Mouse (Mus musculus) embryonic facial prominence, embryonic 12.5 days (tissue): ENCODE measurements around the gene Ano8. TPM values are rescaled to one million over a fixed set of nuclear protein-coding genes. Genes with fewer than 3 reads are reported as not detected.
A peak's percentile ranks its signal among the peaks of the same experiment; 100 is the strongest.

Source experiments
- ATAC-seq: fragments of 200-750 bp; cut with Nextera tagmentation; 2 replicates; pipeline ENCODE4 v1.8.0; 2017; ENCODE audit not compliant: insufficient number of reproducible peaks, insufficient read depth, low FRiP score, low TSS enrichment
- H3K27ac ChIP-seq: fragments of 300-500 bp; sonication (generic); 2 replicates; pipeline ENCODE4 v1.5.1; 2016; ENCODE audit warnings: mild to moderate bottlenecking
- H3K27me3 ChIP-seq: fragments of 300-500 bp; sonication (generic); 2 replicates; pipeline ENCODE4 v1.6.1; 2016; ENCODE audit warnings: mild to moderate bottlenecking, moderate library complexity
- H3K36me3 ChIP-seq: fragments of 300-500 bp; sonication (generic); 2 replicates; pipeline ENCODE4 v1.6.1; 2016; ENCODE audit warnings: mild to moderate bottlenecking
- H3K4me1 ChIP-seq: fragments of 300-500 bp; sonication (generic); 2 replicates; pipeline ENCODE4 v1.6.1; 2016
- H3K4me2 ChIP-seq: fragments of 300-500 bp; sonication (generic); replicated peaks from 2 replicates; pipeline ENCODE4 v1.6.1; 2016; ENCODE audit warnings: mild to moderate bottlenecking, moderate library complexity
- H3K4me3 ChIP-seq: fragments of 300-500 bp; sonication (generic); 2 replicates; pipeline ENCODE4 v1.5.1; 2016; ENCODE audit warnings: mild to moderate bottlenecking
- H3K9ac ChIP-seq: fragments of 300-500 bp; sonication (generic); 2 replicates; pipeline ENCODE4 v1.6.1; 2016; ENCODE audit warnings: mild to moderate bottlenecking, moderate library complexity
- H3K9me3 ChIP-seq: fragments of 300-500 bp; sonication (generic); 2 replicates; pipeline ENCODE4 v1.6.1; 2016; ENCODE audit warnings: mild to moderate bottlenecking, moderate library complexity
- WGBS: fragments of 180-500 bp; shearing (Covaris S2); methylation state at CpG from one replicate; pipeline ENCODE4 v1.1.7; 2016; 5-methylcytosine and 5-hydroxymethylcytosine counted together
- polyA plus RNA-seq: library from polyadenylated mRNA; unstranded; fragments of >200 nt; fragmentation: Nextera tagmentation; extraction: Ambion mirVana; gene quantifications from 2 replicates; pipeline ENCODE4 v1.2.1, GENCODE M21; 2016

Ano8 gene
- polyA plus RNA-seq, 1 experiment from 2014 or later = 9.6 TPM

GRCm38 (mm10) chr8:71476099-71476940 is 9.4 kb downstream of the Ano8 start:
- Histone ChIP-seq H3K9me3 (no peaks in the 10 kb centered on the region), H3K4me2 (peak overlapping the region; percentile 91), H3K4me1 (peaks cover 18% of the 10 kb centered on the region), H3K27ac (peak overlapping the region; percentile 85), H3K36me3 (peaks cover 67% of the 10 kb centered on the region), H3K4me3 (peak overlapping the region; percentile 60), H3K9ac (peak overlapping the region; percentile 74), H3K27me3 (no peaks in the 10 kb centered on the region)
- under 1% methylated on average over 77 of the region's 121 CpGs for WGBS
- ATAC-seq = peak; percentile 16; the same call in 1 of the 2 replicates

- H3K9ac ChIP-seq = peak overlapping the region; percentile 74
- H3K9me3 ChIP-seq = no peaks in the 10 kb centered on the region
- peak overlapping the region; percentile 91 for H3K4me2 ChIP-seq
- no peak for ATAC-seq
- no peaks in the 10 kb centered on the region for H3K27me3 ChIP-seq
- peaks cover 18% of the 10 kb centered on the region for H3K4me1 ChIP-seq
- WGBS = 21% methylated on average over 4 of the region's 4 CpGs
- 0 out of 2 replicates have a peak overlapping the region, but pooled peaks have one; percentile 85 for H3K27ac ChIP-seq
- peaks cover 68% of the 10 kb centered on the region for H3K36me3 ChIP-seq
- peak overlapping the region; percentile 60 for H3K4me3 ChIP-seq
These were observed 10.1 kb downstream of the Ano8 start for GRCm38 (mm10) chr8:71475702-71476075.

GRCm38 (mm10) chr8:71474785-71475701 is 10.7 kb downstream of the Ano8 start:
- no peak overlapping the region for H3K9ac ChIP-seq
- H3K4me2 ChIP-seq = no peak overlapping the region
- no peaks in the 10 kb centered on the region for H3K9me3 ChIP-seq
- no peak for ATAC-seq
- H3K27ac ChIP-seq = no peak overlapping the region
- 90% methylated on average over 25 of the region's 25 CpGs for WGBS
- H3K4me1 ChIP-seq = peaks cover 23% of the 10 kb centered on the region
- H3K27me3 ChIP-seq = no peaks in the 10 kb centered on the region
- peaks cover 62% of the 10 kb centered on the region for H3K36me3 ChIP-seq
- H3K4me3 ChIP-seq = no peak overlapping the region

GRCm38 (mm10) chr8:71474344-71474743 is 11.4 kb downstream of the Ano8 start:
- no peaks in the 10 kb centered on the region for H3K27me3 ChIP-seq
- no peak overlapping the region for H3K4me2 ChIP-seq
- peaks cover 57% of the 10 kb centered on the region for H3K36me3 ChIP-seq
- no peak overlapping the region for H3K9ac ChIP-seq
- ATAC-seq = no peak
- H3K4me3 ChIP-seq = no peak overlapping the region
- WGBS = 90% methylated on average over 18 of the region's 18 CpGs
- H3K4me1 ChIP-seq = peaks cover 28% of the 10 kb centered on the region
- H3K9me3 ChIP-seq = no peaks in the 10 kb centered on the region
- H3K27ac ChIP-seq = no peak overlapping the region

GRCm38 (mm10) chr8:71472601-71473386 is 13.0 kb downstream of the Ano8 start:
- Histone ChIP-seq H3K27me3 (no peaks in the 10 kb centered on the region), H3K4me1 (peaks cover 28% of the 10 kb centered on the region), H3K27ac (no peak overlapping the region), H3K9me3 (no peaks in the 10 kb centered on the region), H3K4me2 (no peak overlapping the region), H3K36me3 (peaks cover 51% of the 10 kb centered on the region), H3K9ac (no peak overlapping the region), H3K4me3 (no peak overlapping the region)
- 81% methylated on average over 8 of the region's 8 CpGs for WGBS
- ATAC-seq = no peak

GRCm38 (mm10) chr8:71471861-71472260 is 13.9 kb downstream of the Ano8 start:
- Histone ChIP-seq H3K27ac (no peak overlapping the region), H3K4me3 (no peak overlapping the region), H3K4me1 (peaks cover 18% of the 10 kb centered on the region), H3K9ac (no peak overlapping the region), H3K9me3 (no peaks in the 10 kb centered on the region), H3K27me3 (no peaks in the 10 kb centered on the region), H3K36me3 (peaks cover 51% of the 10 kb centered on the region), H3K4me2 (no peak overlapping the region)
- 94% methylated on average over 17 of the region's 17 CpGs for WGBS
- ATAC-seq = no peak

GRCm38 (mm10) chr8:71470913-71471255 is 14.9 kb downstream of the Ano8 start:
- Histone ChIP-seq H3K9ac (no peak overlapping the region), H3K27ac (no peak overlapping the region), H3K36me3 (peaks cover 51% of the 10 kb centered on the region), H3K4me2 (no peak overlapping the region), H3K4me1 (peaks cover 15% of the 10 kb centered on the region), H3K9me3 (no peaks in the 10 kb centered on the region), H3K4me3 (0 out of 2 replicates have a peak overlapping the region, but pooled peaks have one; percentile 90), H3K27me3 (no peaks in the 10 kb centered on the region)
- ATAC-seq = no peak
- WGBS = 86% methylated on average over 5 of the region's 5 CpGs

GRCm38 (mm10) chr8:71470146-71470912 is 15.4 kb downstream of the Ano8 start:
- no peak for ATAC-seq
- peak overlapping the region; percentile 85 for H3K9ac ChIP-seq
- H3K4me2 ChIP-seq = peak overlapping the region; percentile 88
- peaks cover 16% of the 10 kb centered on the region for H3K4me1 ChIP-seq
- H3K9me3 ChIP-seq = no peaks in the 10 kb centered on the region
- H3K36me3 ChIP-seq = peaks cover 47% of the 10 kb centered on the region
- H3K27ac ChIP-seq = no peak overlapping the region
- H3K4me3 ChIP-seq = peak overlapping the region; percentile 90
- no peaks in the 10 kb centered on the region for H3K27me3 ChIP-seq
- WGBS = 82% methylated on average over 3 of the region's 3 CpGs

- H3K27ac ChIP-seq = peak overlapping the region; percentile 67
- H3K4me1 ChIP-seq = peaks cover 18% of the 10 kb centered on the region
- H3K27me3 ChIP-seq = no peaks in the 10 kb centered on the region
- WGBS = under 1% methylated on average over 24 of the region's 24 CpGs
- H3K9ac ChIP-seq = peak overlapping the region; percentile 85
- ATAC-seq = peak; percentile 6; the same call in 1 of the 2 replicates
- H3K36me3 ChIP-seq = peaks cover 38% of the 10 kb centered on the region
- peak overlapping the region; percentile 88 for H3K4me2 ChIP-seq
- H3K4me3 ChIP-seq = peak overlapping the region; percentile 90
- H3K9me3 ChIP-seq = no peaks in the 10 kb centered on the region
These were observed 16.4 kb downstream of the Ano8 start for GRCm38 (mm10) chr8:71469411-71469810.

- peak within 1 kb of the TSS; percentile 67 for H3K27ac ChIP-seq
These were observed 16.8 kb downstream of the Ano8 start, which contains the start of gene Dda1 for GRCm38 (mm10) chr8:71468916-71469315. TSS of gene Dda1 (plus strand) at chr8:71469199.

More at GRCm38 (mm10) chr8:71468916-71469315, 16.8 kb downstream of the Ano8 start, which contains the start of gene Dda1:
- peak within 1 kb of the TSS; percentile 85 for H3K9ac ChIP-seq
- peak within 1 kb of the TSS; percentile 90 for H3K4me3 ChIP-seq
- ATAC-seq = peak; percentile 86
- H3K36me3 ChIP-seq = peaks cover 33% of the 10 kb centered on the region
- H3K9me3 ChIP-seq = no peaks in the 10 kb centered on the region
- no peaks in the 10 kb centered on the region for H3K27me3 ChIP-seq
- H3K4me1 ChIP-seq = peaks cover 23% of the 10 kb centered on the region
- under 1% methylated on average over 52 of the region's 52 CpGs for WGBS
- H3K4me2 ChIP-seq = peak within 1 kb of the TSS; percentile 88
